Mouse (Mus musculus) brain, embryonic 14.5 days (tissue): Measurements from ENCODE around the gene Sec1.

Experiments used
- CTCF ChIP-seq: fragments of 200-500 bp; IDR thresholded peaks from 2 replicates; pipeline ENCODE4 v1.5.1; 2012; ENCODE audit warnings: inconsistent platforms, mild to moderate bottlenecking, moderate library complexity, borderline replicate concordance; ENCODE audit not compliant: insufficient read depth, insufficient read length; ENCODE audit errors: extremely low read depth
- POLR2A ChIP-seq: fragments of 200-500 bp; IDR thresholded peaks from 2 replicates; pipeline ENCODE4 v1.6.1; 2012; ENCODE audit warnings: mild to moderate bottlenecking, inconsistent platforms, borderline replicate concordance; ENCODE audit not compliant: poor library complexity, insufficient read depth, insufficient read length, severe bottlenecking; ENCODE audit errors: extremely low read depth

GRCm38 (mm10) chr7:45634946-45635681 lies 59.1 kb downstream of the Sec1 start:
- TF ChIP-seq CTCF = no peak
- no peak for TF ChIP-seq POLR2A
